Mouse (Mus musculus): ENCODE data around the gene Cmpk1. TPM values are rescaled to one million over a fixed set of nuclear protein-coding genes. Genes with fewer than 3 reads are reported as not detected.
A peak's percentile ranks its signal among the peaks of the same experiment; 100 is the strongest.

The Cmpk1 gene
- total and polyA plus RNA-seq, 3 experiments = 7.2 to 37.2 (median 32.2) TPM

- peak in 1 of 2 experiments; percentile 40 for DNase-seq
- Histone ChIP-seq H3K9ac (ENCODE audit: low read depth, low read length) (no peak overlapping the region), H3K27ac (no peak overlapping the region), H3K4me3 (no peak overlapping the region), H3K79me2 (replicated peaks; ENCODE audit: control insufficient read depth, insufficient read depth, low read length) (no peaks in the 10 kb centered on the region), H3K27me3 (ENCODE audit: control insufficient read depth, insufficient read depth, low read length) (no peaks in the 10 kb centered on the region), H3K36me3 (ENCODE audit: control insufficient read depth, insufficient read depth, low read length) (no peaks in the 10 kb centered on the region), H3K4me1 (ENCODE audit: control insufficient read depth, insufficient read depth, low read length) (peaks cover 4% of the 10 kb centered on the region; the same call in 1 of the 2 replicates)
- 50% methylated on average over 6 of the region's 6 CpGs for WGBS
- intact Hi-C loops (cut with DNase I) = no loop called here
- TF ChIP-seq POLR2A (IDR thresholded peaks at IDR 0.05; ENCODE audit: insufficient read depth, low read depth, low read length) (no peak), EP300 (IDR thresholded peaks at IDR 0.05; ENCODE audit: insufficient read depth, low read depth, low read length) (no peak), CTCF (IDR thresholded peaks at IDR 0.05) (no peak)
These were observed 52.9 kb downstream of the Cmpk1 start for GRCm38 (mm10) chr4:114934188-114934587.

DNA sequence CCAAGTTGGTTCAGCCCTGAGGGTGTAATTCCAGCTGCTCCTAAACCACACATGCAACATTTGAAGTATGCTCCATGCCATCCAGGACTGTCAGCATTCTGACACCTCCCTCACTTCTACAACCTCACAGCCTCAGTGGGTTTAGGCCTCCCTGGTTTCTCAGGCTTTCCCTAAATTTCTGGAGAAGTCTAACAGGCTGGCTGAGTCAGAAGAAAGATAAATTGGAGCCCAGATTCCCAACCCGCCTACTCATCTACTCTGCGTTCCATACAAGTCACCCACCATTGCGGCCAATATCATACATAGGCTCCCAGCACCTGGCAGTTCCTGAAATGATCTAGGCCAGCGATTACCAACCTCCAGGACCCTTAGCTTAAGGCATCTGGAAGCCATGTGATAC lies 54.3 kb downstream of the Cmpk1 start:
- no peak for TF ChIP-seq POLR2A (IDR thresholded peaks at IDR 0.05; ENCODE audit: insufficient read depth, low read depth, low read length)
- no peak for TF ChIP-seq CTCF (IDR thresholded peaks at IDR 0.05)
- TF ChIP-seq EP300 (IDR thresholded peaks at IDR 0.05; ENCODE audit: insufficient read depth, low read depth, low read length) = no peak
- WGBS = 84% methylated on average over 4 of the region's 4 CpGs
- no peak overlapping the region for H3K4me3 ChIP-seq
- no peaks in the 10 kb centered on the region for H3K36me3 ChIP-seq (ENCODE audit: control insufficient read depth, insufficient read depth, low read length)
- no peak overlapping the region for H3K27ac ChIP-seq
- no peak for DNase-seq
- H3K4me1 ChIP-seq (ENCODE audit: control insufficient read depth, insufficient read depth, low read length) = peaks cover 4% of the 10 kb centered on the region; the same call in 1 of the 2 replicates
- no peaks in the 10 kb centered on the region for H3K27me3 ChIP-seq (ENCODE audit: control insufficient read depth, insufficient read depth, low read length)
- H3K79me2 ChIP-seq (replicated peaks; ENCODE audit: control insufficient read depth, insufficient read depth, low read length) = no peaks in the 10 kb centered on the region
- no peak overlapping the region for H3K9ac ChIP-seq (ENCODE audit: low read depth, low read length)
- intact Hi-C loops (cut with DNase I) = no loop called here

- Histone ChIP-seq H3K9ac (ENCODE audit: low read depth, low read length) (no peak overlapping the region), H3K36me3 (ENCODE audit: control insufficient read depth, insufficient read depth, low read length) (no peaks in the 10 kb centered on the region), H3K4me1 (ENCODE audit: control insufficient read depth, insufficient read depth, low read length) (peaks cover under 1% of the 10 kb centered on the region; the same call in 1 of the 2 replicates), H3K79me2 (replicated peaks; ENCODE audit: control insufficient read depth, insufficient read depth, low read length) (no peaks in the 10 kb centered on the region), H3K27me3 (ENCODE audit: control insufficient read depth, insufficient read depth, low read length) (peaks cover 18% of the 10 kb centered on the region), H3K4me3 (no peak overlapping the region), H3K27ac (no peak overlapping the region)
- intact Hi-C loops (cut with DNase I) = no loop called here
- TF ChIP-seq POLR2A (IDR thresholded peaks at IDR 0.05; ENCODE audit: insufficient read depth, low read depth, low read length) = no peak
- TF ChIP-seq EP300 (IDR thresholded peaks at IDR 0.05; ENCODE audit: insufficient read depth, low read depth, low read length) = no peak
- TF ChIP-seq CTCF (IDR thresholded peaks at IDR 0.05) = no peak
- WGBS = 63% methylated on average over 15 of the region's 15 CpGs
- DNase-seq = no peak
These were observed 57.9 kb downstream of the Cmpk1 start for GRCm38 (mm10) chr4:114929155-114929554.

GRCm38 (mm10) chr4:114925917-114926312 lies 61.1 kb downstream of the Cmpk1 start, which contains the start of gene Foxe3:
Foxe3 (minus strand) TSS chr4:114926013.
- Histone ChIP-seq H3K36me3 (ENCODE audit: control insufficient read depth, insufficient read depth, low read length) (no peaks in the 10 kb centered on the region), H3K27me3 (ENCODE audit: control insufficient read depth, insufficient read depth, low read length) (peaks cover 18% of the 10 kb centered on the region), H3K4me3 (peak within 1 kb of the TSS; percentile 34), H3K79me2 (replicated peaks; ENCODE audit: control insufficient read depth, insufficient read depth, low read length) (no peaks in the 10 kb centered on the region), H3K4me1 (ENCODE audit: control insufficient read depth, insufficient read depth, low read length) (no peaks in the 10 kb centered on the region), H3K9ac (ENCODE audit: low read depth, low read length) (peak within 1 kb of the TSS; percentile 36), H3K27ac (no peak within 1 kb of the TSS)
- no peak for TF ChIP-seq EP300 (IDR thresholded peaks at IDR 0.05; ENCODE audit: insufficient read depth, low read depth, low read length)
- no peak for TF ChIP-seq CTCF (IDR thresholded peaks at IDR 0.05)
- TF ChIP-seq POLR2A (IDR thresholded peaks at IDR 0.05; ENCODE audit: insufficient read depth, low read depth, low read length) = no peak
- WGBS = 3% methylated on average over 25 of the region's 25 CpGs
- no peak for DNase-seq
- intact Hi-C loops (cut with DNase I) = no loop called here

GRCm38 (mm10) chr4:114924971-114925916 lies 61.8 kb downstream of the Cmpk1 start:
- no peak overlapping the region for H3K27ac ChIP-seq
- peak overlapping the region; percentile 36 for H3K9ac ChIP-seq (ENCODE audit: low read depth, low read length)
- no peaks in the 10 kb centered on the region for H3K4me1 ChIP-seq (ENCODE audit: control insufficient read depth, insufficient read depth, low read length)
- H3K27me3 ChIP-seq (ENCODE audit: control insufficient read depth, insufficient read depth, low read length) = peaks cover 18% of the 10 kb centered on the region
- TF ChIP-seq EP300 (IDR thresholded peaks at IDR 0.05; ENCODE audit: insufficient read depth, low read depth, low read length) = no peak
- TF ChIP-seq POLR2A (IDR thresholded peaks at IDR 0.05; ENCODE audit: insufficient read depth, low read depth, low read length) = no peak
- peak; percentile 19; the same call in 1 of the 2 replicates for TF ChIP-seq CTCF (IDR thresholded peaks at IDR 0.05)
- H3K36me3 ChIP-seq (ENCODE audit: control insufficient read depth, insufficient read depth, low read length) = no peaks in the 10 kb centered on the region
- H3K79me2 ChIP-seq (replicated peaks; ENCODE audit: control insufficient read depth, insufficient read depth, low read length) = no peaks in the 10 kb centered on the region
- H3K4me3 ChIP-seq = peak overlapping the region; percentile 34
- intact Hi-C loops (cut with DNase I) = no loop called here
- under 1% methylated on average over 116 of the region's 125 CpGs for WGBS
- peak; percentile 45 to 62 for DNase-seq

- H3K9ac ChIP-seq (ENCODE audit: low read depth, low read length) = no peak overlapping the region
- peak in 1 of 2 experiments; percentile 48 for DNase-seq
- WGBS = 40% methylated on average over 2 of the region's 2 CpGs
- H3K27ac ChIP-seq = no peak overlapping the region
- H3K79me2 ChIP-seq (replicated peaks; ENCODE audit: control insufficient read depth, insufficient read depth, low read length) = no peaks in the 10 kb centered on the region
- H3K4me3 ChIP-seq = no peak overlapping the region
- intact Hi-C loops (cut with DNase I) = loop anchor here (2.0 kb wide), 1 partner anchor 30 kb away; no protein-coding TSS in a partner anchor
- TF ChIP-seq EP300 (IDR thresholded peaks at IDR 0.05; ENCODE audit: insufficient read depth, low read depth, low read length) = no peak
- TF ChIP-seq CTCF (IDR thresholded peaks at IDR 0.05) = peak; percentile 86
- TF ChIP-seq POLR2A (IDR thresholded peaks at IDR 0.05; ENCODE audit: insufficient read depth, low read depth, low read length) = no peak
- no peaks in the 10 kb centered on the region for H3K4me1 ChIP-seq (ENCODE audit: control insufficient read depth, insufficient read depth, low read length)
- peaks cover 1% of the 10 kb centered on the region for H3K27me3 ChIP-seq (ENCODE audit: control insufficient read depth, insufficient read depth, low read length)
- H3K36me3 ChIP-seq (ENCODE audit: control insufficient read depth, insufficient read depth, low read length) = no peaks in the 10 kb centered on the region
These were observed 70.0 kb downstream of the Cmpk1 start for GRCm38 (mm10) chr4:114917091-114917490.
